Mouse (Mus musculus): Measurements from ENCODE around the gene Apba3.

Gene Apba3

DNA sequence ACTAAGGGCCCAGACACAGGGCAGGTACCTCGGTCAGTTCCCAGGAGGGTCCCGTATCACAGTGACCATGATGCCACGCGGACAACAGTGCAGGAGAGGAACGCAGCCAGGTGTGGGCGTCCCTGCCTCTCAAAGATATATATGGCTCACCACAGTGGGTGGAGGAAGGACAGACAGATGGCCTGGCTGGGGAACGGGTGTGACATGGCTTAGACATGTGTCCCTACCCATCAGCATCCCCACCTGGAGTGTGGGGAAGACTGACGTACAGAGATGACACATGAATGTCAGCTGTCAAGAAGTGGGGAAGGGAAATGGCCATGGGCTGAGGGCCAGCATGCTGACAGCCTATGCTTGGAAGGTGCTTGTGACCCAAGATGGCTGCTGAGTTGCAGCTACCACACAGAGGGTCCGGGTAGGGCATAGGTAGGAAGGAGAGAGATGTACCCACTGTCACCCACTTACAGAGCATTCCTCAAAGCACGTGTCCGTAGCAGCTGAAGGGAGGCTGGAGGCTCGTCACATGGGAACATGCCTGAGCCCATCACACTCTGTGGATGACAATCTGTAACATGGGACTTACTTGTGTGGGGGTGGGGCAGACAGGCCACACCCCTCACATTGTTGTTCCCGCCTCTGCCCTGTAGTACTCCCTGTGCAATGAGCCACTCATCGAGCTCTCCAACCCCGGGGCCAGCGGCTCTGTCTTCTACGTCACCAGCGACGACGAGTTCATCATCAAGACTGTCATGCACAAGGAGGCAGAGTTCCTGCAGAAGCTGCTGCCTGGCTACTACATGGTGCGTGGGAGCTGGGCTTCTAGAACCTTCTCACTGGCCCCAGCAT, 40.3 kb downstream of the Apba3 start:
- no peak for DNase-seq (ENCODE audit: low spot score in 2 of 2)

- DNase-seq (ENCODE audit: low spot score in 2 of 2), result no peak
Observed at GRCm38 (mm10) chr10:81309571-81309970, 42.8 kb downstream of the Apba3 start.

DNA sequence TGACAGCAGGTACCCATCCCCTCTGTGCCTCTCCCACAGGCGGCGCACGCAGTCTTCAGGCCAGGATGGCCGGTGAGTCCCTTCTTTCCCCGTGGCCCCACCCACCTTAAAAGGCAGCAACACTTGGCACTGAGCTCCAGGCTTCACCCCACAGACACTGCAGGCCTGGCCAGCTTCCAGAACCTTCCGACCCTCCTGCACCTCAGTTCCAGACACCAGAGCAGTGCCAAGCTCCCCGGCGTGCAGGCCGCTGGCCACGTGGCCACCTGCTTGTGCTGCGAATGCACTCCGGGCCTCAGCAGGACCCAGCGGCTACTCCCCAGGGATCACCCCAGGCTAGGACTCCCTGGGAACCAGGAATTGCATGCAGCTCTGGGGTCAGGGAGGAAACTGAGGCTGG, 46.8 kb downstream of the Apba3 start:
- no peak for DNase-seq (ENCODE audit: low spot score in 2 of 2)

GRCm38 (mm10) chr10:81314201-81314600, 47.4 kb downstream of the Apba3 start:
- no peak for DNase-seq (ENCODE audit: low spot score in 2 of 2)

DNA sequence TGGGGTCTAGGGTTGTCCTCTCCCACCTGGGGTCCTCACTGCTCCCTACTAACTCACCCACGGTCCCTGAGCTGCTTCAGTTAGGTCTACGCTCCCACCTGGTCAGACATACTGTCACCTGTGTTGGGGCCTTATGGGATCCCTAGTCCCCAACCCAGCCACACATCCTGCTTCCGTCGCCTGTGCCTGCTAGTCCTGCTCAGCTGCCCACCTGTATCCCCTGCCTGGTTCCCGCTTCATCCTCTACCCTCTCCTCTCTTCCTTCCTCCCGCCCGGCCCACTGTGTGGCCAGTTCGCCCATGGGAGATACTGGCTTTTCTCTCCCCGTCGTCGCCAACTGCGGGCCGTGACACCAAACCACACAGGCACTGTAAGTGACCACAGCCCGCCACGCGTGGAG, 48.8 kb downstream of the Apba3 start:
- no peak for DNase-seq (ENCODE audit: low spot score in 2 of 2)

DNA sequence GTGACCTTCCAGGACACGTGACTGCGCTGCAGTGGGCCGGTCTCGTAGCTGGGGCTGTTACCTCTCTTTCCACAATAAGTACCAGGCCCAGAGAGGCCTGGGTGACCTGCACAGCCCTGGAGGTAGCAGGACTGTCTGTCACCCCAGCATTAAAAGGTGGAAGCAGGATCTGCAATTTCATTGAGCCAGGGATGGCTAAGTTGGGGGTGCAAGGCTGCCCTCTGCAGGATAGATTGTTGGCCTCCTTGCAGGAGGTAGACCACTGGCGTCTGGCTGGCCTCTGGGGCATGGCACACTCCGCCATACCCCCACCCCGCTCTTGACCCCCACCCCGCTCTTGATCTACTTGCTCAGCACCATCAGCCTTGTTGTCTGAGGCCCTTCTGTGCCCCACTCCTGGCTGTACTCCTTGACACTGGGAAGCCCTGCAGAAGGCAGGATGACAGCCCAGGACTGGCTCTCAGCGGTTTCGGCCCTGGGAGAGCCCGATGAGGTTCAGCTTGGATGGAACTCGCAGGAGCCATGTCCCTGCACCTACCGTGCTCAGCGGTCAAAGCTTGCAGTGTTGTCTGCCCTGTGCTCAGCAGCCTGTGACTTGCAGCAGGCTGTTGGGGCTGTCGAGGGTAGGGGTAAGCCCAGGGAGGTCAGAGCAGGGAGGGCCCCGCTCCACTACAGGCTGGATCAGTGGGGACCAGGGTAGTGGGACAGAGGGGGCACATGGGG, 49.7 kb downstream of the Apba3 start:
- DNase-seq (ENCODE audit: low spot score in 2 of 2), result peak in 1 of 2 experiments; percentile 32

DNA sequence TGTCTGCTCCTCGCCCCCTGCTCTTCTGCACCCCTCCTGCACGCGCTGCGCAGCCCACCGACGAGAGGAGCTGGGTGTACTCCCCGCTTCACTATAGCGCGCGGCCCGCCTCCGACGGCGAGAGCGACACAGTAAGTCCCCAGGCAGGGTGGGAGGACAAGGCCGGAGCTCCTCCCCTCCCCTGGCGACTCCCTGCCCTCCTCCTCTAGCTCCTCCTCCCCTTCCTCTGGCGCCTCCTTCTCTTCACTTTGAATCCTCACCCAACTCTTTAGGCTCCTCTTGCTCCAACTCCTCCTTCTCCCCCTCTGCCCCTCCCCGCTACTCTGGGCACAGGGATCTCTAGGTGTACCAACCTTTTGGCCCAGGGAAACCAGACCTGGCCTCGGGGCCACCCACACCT, 50.5 kb downstream of the Apba3 start:
- DNase-seq (ENCODE audit: low spot score in 2 of 2), result no peak

GRCm38 (mm10) chr10:81318589-81319329, 52.0 kb downstream of the Apba3 start:
- DNase-seq (ENCODE audit: low spot score in 2 of 2), result peak in 1 of 2 experiments; percentile 26

DNA sequence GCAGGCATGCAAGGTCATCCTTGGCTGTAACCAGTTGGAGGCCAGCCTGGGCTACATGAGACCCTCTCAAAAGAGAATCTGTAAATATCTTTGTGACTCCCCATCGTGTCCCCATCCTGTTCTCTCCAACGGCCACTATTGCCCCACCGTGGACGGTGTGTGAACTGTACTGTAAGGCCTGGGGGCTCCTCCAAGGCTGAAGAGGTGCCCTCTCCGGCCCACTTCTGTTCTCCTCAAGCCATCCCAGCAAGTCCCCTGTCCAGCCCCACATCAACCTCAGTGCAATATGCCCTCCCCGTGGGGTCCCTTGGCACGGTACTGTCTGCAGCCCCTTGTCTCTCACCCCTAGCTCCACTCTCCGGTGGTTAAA, 52.6 kb downstream of the Apba3 start:
- peak in 1 of 2 experiments; percentile 28 for DNase-seq (ENCODE audit: low spot score in 2 of 2)

DNA sequence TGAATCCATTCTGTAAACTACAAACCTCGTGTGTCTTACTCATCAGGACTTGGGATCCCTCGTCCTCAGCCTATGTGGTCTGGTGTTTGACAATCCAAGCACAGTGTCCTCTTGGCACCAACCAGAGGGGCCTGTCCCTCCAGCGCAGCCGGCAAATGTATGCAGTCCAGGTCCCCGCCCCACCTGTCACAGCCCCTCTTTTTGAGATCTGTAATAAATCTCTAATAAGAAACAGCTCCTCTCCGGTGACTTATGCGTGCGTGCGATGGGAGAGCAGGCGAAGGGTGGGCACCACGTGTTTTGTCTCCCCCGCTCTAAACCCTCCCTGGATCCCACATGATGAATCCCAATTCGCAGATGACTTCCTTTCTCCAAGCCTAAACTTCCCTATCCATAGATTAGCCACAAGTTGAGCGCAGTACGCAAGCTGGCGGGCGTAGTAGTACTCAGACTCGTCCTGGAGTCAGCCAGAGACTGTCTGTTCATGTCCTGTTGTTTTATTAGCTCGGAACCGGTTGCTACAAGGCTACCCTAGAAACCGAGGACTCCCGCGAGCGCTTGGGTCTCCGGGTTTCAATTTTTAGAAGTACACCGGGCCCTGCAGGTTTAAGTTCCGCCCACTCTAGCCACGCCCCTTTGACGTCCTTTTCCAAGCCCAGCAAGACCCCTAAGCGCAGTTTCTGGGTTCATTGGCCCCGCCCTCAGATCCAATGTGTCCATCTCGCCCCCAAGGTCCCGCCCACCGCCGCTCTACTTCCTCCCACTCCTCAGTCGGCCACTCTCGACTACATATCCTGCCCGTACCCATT, 53.2 kb downstream of the Apba3 start:
- DNase-seq (ENCODE audit: low spot score in 2 of 2), result peak in 1 of 2 experiments; percentile 26

- peak; percentile 93 to 99 for DNase-seq (ENCODE audit: low spot score in 2 of 2)
Observed at GRCm38 (mm10) chr10:81320550-81321347, 54.0 kb downstream of the Apba3 start, which contains the start of gene Cactin. Gene Cactin (plus strand): TSS chr10:81321103.

- no peak for DNase-seq (ENCODE audit: low spot score in 2 of 2)
Observed at GRCm38 (mm10) chr10:81321436-81321835, 54.7 kb downstream of the Apba3 start.

DNA sequence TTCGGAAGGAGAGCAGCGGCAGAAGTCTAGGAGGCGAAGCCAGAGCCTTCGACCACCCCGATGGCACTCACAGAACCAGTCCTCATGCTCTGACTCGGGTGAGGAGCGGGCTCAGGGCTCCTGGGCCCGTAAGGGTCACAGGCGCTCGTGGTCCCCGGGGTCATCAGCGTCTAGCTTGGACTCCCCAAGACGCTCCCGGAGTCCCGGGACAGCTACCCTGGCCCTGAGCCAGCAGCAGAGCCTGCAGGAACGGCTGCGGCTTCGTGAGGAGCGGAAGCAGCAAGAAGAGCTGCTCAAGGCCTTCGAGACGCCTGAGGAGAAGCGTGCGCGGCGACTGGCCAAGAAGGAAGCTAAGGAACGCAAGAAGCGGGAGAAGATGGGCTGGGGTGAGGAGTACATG, 55.7 kb downstream of the Apba3 start:
- DNase-seq (ENCODE audit: low spot score in 2 of 2), result no peak
